Mouse (Mus musculus) regulatory T cell (primary cell): ENCODE data around the gene Acoxl.

Experiments used
- in situ Hi-C: fragments of 300-600 bp; cut with MboI, MseI; formaldehyde crosslinking; loops from one replicate; pipeline ENCODE4 v1.15.1; 2025; ENCODE audit warnings: high pct_unique_total_duplicates

The Acoxl gene

DNA sequence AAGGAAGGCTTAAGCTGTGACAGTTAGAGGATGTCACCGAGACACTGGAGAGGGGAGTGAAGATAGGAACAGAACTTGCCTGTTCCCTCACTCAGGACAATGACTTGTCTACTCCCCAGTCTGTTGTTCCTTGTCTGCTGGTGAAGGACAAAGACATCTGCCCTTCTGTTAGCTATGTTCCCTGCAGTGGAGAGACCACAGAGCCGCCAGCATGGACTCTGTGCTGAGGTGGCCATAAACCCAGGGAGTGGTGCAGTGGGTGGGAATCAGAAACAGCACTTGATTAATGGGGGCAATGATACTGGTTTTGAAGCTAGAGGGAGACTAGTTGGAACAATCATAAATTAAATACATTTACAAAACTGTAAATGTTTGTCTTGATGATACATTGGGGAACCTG lies 191.3 kb downstream of the Acoxl start:
- in situ Hi-C loops = loop anchor here (5.0 kb wide), 1 partner anchor 42 kb away; no protein-coding TSS in a partner anchor

GRCm38 (mm10) chr2:128032111-128032510 lies 193.4 kb downstream of the Acoxl start:
- in situ Hi-C loops = loop anchor here (5.0 kb wide), 1 partner anchor 40 kb away; no protein-coding TSS in a partner anchor

DNA sequence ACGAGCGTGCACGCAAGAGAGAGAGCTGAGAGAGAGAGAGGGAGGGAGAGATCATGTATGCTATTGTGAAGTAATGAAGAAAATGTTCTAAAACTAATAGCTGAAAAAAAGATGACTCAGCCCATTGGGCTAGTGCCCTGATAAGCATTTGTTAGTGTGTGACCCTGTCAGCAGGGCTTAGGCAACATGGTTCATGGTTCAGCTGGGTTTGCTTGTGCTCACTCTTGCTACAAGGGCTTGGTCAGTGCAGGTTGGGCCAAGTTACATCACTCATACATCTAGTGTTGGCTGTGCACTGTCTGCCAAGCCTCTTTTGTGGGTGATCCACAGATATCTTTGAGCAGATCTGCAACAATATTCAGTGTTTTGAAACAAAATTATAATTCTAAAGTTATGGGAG lies 194.8 kb downstream of the Acoxl start:
- in situ Hi-C loops = loop anchor here (5.0 kb wide), 1 partner anchor 39 kb away; no protein-coding TSS in a partner anchor

- in situ Hi-C loops = loop anchor here (5.0 kb wide), 1 partner anchor 38 kb away; no protein-coding TSS in a partner anchor
Measured at GRCm38 (mm10) chr2:128034066-128034665, 195.5 kb downstream of the Acoxl start.

DNA sequence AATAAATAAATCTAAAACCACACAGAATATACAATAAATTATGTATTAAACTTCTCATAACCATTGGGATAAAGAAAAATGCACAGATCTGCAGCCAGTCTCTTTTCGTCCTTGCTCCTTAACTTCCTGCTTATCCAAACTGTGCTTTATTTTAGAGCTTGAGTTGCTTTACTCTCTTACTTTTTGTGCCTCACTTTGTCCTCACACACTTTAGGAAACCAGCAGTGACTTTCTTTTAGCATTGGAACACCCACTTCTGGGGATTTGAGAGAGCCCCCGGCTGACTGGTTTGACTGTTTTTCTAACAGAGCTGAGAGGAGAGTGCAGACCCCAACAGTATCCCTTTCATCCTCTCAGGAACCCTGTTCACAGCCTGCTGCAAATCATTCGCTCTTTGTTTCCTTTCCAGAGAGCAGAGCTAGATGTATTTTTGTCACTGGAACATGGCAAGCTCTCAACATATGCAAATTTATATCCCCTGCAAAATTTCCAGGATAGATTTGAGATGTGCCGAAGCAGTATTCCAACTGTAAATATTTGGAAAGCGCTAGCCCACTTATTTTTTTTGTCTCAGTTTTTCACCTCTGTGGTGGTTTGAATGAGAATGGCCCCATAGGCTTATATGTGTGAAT lies 199.7 kb downstream of the Acoxl start:
- in situ Hi-C loops = no loop called here

- in situ Hi-C loops = no loop called here
Measured at GRCm38 (mm10) chr2:128041066-128041750, 202.5 kb downstream of the Acoxl start.

DNA sequence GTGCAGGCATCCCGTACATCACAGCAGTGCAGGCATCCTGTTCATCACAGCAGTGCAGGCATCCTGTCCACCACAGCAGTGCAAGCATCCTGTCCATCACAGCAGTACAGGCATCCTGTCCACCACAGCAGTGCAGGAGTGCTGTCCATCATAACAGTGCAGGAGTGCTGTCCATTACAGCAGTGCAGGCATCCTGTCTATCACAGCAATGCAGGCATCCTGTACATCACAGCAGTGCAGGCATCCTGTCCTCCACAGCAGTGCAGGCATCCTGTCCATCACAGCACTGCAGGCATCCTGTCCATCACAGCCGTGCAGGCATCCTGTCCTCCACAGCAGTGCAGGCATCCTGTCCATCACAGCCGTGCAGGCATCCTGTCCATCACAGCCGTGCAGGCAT lies 207.8 kb downstream of the Acoxl start:
- in situ Hi-C loops = no loop called here

- in situ Hi-C loops = no loop called here
Measured at GRCm38 (mm10) chr2:128054905-128055304, 216.2 kb downstream of the Acoxl start.

DNA sequence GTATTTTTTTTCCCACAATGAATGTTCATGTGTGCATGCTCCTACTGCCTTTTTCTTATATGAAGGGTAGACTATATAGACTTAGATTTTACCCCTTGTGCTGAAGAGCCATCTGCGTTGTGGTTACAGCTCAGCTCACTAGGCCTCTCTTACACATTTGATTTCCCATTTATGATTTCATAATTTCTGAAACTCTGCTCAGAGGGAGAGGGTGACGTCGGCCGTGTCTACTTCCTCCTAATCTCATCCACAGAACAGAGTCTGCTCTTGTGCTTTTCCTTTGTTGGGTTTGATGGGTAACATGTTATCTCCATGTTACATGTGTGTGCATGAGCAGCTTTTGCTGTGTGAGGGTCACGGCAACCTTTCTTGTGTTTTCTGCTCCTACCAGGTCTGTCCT lies 219.2 kb downstream of the Acoxl start:
- in situ Hi-C loops = no loop called here

DNA sequence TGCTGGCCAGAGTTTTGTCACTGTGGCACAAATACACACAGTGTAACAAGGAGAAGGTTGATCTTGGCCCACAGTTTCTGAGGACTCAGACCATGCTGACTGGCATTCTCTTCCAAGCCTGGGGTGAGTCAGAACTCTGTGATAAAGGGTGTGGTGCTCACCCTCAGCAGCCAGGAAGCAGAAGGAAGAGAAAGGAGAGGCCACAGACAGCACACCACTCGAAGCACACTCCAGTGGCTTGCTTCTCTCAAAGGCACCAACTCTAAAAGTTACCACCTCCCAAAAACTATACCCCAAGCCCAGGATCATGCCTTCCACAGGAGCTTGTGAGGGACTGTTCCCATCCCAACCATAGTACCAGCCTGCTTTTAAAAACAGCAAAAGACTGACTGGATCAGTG lies 220.0 kb downstream of the Acoxl start:
- in situ Hi-C loops = no loop called here

GRCm38 (mm10) chr2:128060213-128060612 lies 221.5 kb downstream of the Acoxl start:
- in situ Hi-C loops = no loop called here

- in situ Hi-C loops = no loop called here
Measured at GRCm38 (mm10) chr2:128060680-128061287, 222.1 kb downstream of the Acoxl start.

DNA sequence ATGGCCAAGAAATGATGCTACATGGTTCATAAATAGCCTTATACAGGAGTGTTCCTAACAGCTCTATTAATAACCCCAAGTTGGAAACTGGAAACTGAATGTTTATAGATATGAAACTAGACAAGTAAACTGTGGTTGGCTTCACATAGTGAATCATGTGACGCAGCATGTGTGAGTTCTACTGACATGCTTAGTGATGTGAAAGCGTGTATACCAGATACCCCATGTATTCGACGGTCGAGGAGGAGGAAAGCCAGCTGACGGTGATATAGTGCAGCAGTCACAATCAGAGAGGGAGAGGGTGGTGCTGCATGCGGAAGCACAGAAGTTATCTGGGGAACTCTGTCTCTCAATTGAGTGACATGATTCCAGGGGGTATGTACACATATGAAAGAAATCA lies 222.8 kb downstream of the Acoxl start:
- in situ Hi-C loops = no loop called here

DNA sequence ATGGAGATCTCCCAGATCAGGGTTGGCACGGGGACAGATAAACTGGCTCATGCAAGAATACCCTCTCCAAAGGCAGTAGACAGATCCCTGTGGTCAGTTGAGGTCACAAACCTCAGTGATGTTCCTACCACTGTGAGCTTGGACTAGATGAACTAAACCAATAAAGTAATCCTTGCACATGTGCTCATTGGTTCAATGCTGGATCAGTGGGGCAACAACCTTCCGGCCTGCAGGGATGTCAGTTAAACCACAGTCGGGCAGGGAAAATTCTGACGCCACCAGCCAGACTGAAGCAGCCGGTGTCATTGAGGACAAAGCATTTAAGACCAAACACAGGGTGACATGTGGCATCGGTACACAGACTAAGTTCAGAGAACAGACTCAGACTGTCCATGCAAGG lies 224.1 kb downstream of the Acoxl start:
- in situ Hi-C loops = no loop called here

DNA sequence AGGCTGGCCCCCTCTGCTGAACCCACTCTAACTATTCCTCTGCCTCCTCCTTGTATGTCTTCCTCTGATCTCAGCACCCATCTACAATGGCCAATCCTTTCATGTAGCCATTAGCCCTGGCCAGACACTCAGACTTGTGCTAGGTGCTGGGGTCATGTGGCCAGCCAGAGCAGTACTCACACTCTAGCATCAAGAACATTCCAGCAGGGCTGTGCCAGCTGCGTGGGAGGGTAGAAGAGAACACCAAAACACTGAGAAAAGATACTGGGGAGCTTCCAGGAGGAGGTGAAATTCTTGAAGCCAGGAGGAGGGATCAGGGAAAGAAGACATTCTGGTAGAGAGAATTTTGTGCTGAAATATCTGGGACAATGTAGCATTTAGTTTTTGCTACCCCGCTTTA lies 226.3 kb downstream of the Acoxl start:
- in situ Hi-C loops = no loop called here

- in situ Hi-C loops = no loop called here
Measured at GRCm38 (mm10) chr2:128065576-128065975, 226.9 kb downstream of the Acoxl start.

- in situ Hi-C loops = no loop called here
Measured at GRCm38 (mm10) chr2:128067162-128067561, 228.5 kb downstream of the Acoxl start.

- in situ Hi-C loops = no loop called here
Measured at GRCm38 (mm10) chr2:128067596-128067995, 228.9 kb downstream of the Acoxl start.

DNA sequence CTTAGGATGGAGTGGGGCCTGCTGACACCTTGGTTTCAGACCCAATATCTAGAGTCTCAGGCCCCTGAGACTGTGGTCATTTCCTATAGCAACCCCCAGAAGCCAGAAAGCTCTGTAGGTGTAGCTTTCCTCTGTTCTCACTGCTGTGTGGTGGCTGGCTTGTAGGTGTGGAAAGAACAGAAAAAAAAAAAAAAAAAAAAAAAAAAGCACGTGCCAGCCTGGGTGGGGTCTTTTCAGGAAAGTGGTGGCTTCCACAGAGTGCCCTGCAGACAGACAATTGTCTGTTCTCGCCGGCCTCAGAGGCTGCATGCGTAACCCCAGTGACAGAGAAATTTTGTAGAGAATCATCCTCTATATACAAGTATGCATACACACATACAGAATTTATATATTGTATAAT lies 229.5 kb downstream of the Acoxl start:
- in situ Hi-C loops = no loop called here

DNA sequence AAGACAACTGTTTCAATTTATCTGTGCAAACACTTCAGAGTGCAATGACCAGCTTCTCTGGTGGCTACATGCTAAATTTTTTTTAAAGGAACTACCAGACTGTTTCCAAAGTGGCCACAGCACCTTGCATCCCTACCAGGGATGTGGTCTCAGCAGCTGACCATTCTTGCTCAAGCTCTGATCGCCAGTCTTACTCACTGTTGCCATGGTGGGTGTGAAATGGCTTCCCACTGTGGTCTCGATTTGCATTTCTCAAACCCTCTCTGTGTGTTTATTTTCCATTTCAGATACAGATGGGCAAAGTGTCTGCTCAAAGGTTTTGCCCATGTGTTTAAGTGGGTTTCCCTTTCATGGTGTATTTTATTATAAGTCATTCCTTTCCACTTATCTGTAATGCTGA lies 230.3 kb downstream of the Acoxl start:
- in situ Hi-C loops = no loop called here

GRCm38 (mm10) chr2:128071791-128072190 lies 233.1 kb downstream of the Acoxl start:
- in situ Hi-C loops = loop anchor here (5.0 kb wide), 1 partner anchor 39 kb away; no protein-coding TSS in a partner anchor

DNA sequence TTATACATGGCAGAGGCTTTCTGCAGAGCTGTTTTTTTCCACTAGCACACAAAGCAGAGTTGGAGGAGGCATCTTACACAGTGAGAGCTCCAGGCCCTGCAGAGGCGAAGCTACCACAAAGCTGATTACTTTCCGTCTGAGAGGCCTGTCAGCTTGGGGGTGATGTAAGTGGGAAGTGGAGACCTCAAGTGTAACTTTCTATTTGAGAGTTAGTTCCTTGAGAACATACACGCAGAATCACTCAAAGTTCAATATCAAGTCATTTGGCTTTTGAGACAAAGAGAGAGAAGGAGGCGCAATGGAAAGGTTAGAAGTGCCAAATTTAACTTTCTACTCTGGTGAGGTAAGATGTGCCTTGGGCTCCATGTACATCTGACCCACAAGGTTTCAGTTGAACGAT lies 234.3 kb downstream of the Acoxl start:
- in situ Hi-C loops = loop anchor here (5.0 kb wide), 1 partner anchor 41 kb away; no protein-coding TSS in a partner anchor
